Mouse (Mus musculus): ENCODE measurements at regions not wholly inside any gene's neighbourhood (a gene's known extent, or its start where the extent isn't known, plus 50 kb on each side); places are given as distances from the start of the nearest gene placed in this dataset.

- ATAC-seq (replicated peaks; ENCODE audit: poor library complexity, severe bottlenecking), result no peak
Measured at GRCm38 (mm10) chr9:116335561-116336478, 160.7 kb upstream of the Tgfbr2 start.

- no peak for ATAC-seq (replicated peaks; ENCODE audit: poor library complexity, severe bottlenecking)
Measured at GRCm38 (mm10) chr9:116333956-116334463, 158.8 kb upstream of the Tgfbr2 start.

- ATAC-seq (replicated peaks; ENCODE audit: poor library complexity, severe bottlenecking), result no peak
Measured at GRCm38 (mm10) chr9:116332485-116333118, 157.4 kb upstream of the Tgfbr2 start.

- ATAC-seq (replicated peaks; ENCODE audit: poor library complexity, severe bottlenecking), result no peak
Measured at GRCm38 (mm10) chr9:116331406-116331805, 156.2 kb upstream of the Tgfbr2 start.

GRCm38 (mm10) chr9:116330796-116331195, 155.6 kb upstream of the Tgfbr2 start:
- ATAC-seq (replicated peaks; ENCODE audit: poor library complexity, severe bottlenecking), result peak; percentile 56

- ATAC-seq (replicated peaks; ENCODE audit: poor library complexity, severe bottlenecking), result peak; percentile 58
Measured at GRCm38 (mm10) chr9:116329147-116329546, 154.0 kb upstream of the Tgfbr2 start.

- ATAC-seq (replicated peaks; ENCODE audit: poor library complexity, severe bottlenecking), result no peak
Measured at GRCm38 (mm10) chr9:116328201-116328600, 153.0 kb upstream of the Tgfbr2 start.

- ATAC-seq (replicated peaks; ENCODE audit: poor library complexity, severe bottlenecking), result no peak
Measured at GRCm38 (mm10) chr9:116327080-116327479, 151.9 kb upstream of the Tgfbr2 start.

- no peak for ATAC-seq (replicated peaks; ENCODE audit: poor library complexity, severe bottlenecking)
Measured at GRCm38 (mm10) chr9:116324971-116325370, 149.8 kb upstream of the Tgfbr2 start.

- ATAC-seq (replicated peaks; ENCODE audit: poor library complexity, severe bottlenecking), result no peak
Measured at GRCm38 (mm10) chr9:116323871-116324721, 148.9 kb upstream of the Tgfbr2 start.

GRCm38 (mm10) chr9:116321908-116322307, 146.7 kb upstream of the Tgfbr2 start:
- ATAC-seq (replicated peaks; ENCODE audit: poor library complexity, severe bottlenecking), result no peak

GRCm38 (mm10) chr9:116319421-116319820, 144.3 kb upstream of the Tgfbr2 start:
- no peak for ATAC-seq (replicated peaks; ENCODE audit: poor library complexity, severe bottlenecking)

GRCm38 (mm10) chr9:116316582-116317095, 141.5 kb upstream of the Tgfbr2 start:
- no peak for ATAC-seq (replicated peaks; ENCODE audit: poor library complexity, severe bottlenecking)

GRCm38 (mm10) chr9:116314803-116315202, 139.6 kb upstream of the Tgfbr2 start:
- peak; percentile 22; the same call in 1 of the 2 replicates for ATAC-seq (replicated peaks; ENCODE audit: poor library complexity, severe bottlenecking)

GRCm38 (mm10) chr9:116313932-116314790, 139.0 kb upstream of the Tgfbr2 start:
- ATAC-seq (replicated peaks; ENCODE audit: poor library complexity, severe bottlenecking), result no peak

GRCm38 (mm10) chr9:116311364-116311763, 136.2 kb upstream of the Tgfbr2 start:
- no peak for ATAC-seq (replicated peaks; ENCODE audit: poor library complexity, severe bottlenecking)

- ATAC-seq (replicated peaks; ENCODE audit: poor library complexity, severe bottlenecking), result no peak
Measured at GRCm38 (mm10) chr9:116301602-116302001, 126.4 kb upstream of the Tgfbr2 start.

GRCm38 (mm10) chr9:116298791-116299190, 123.6 kb upstream of the Tgfbr2 start:
- no peak for ATAC-seq (replicated peaks; ENCODE audit: poor library complexity, severe bottlenecking)

- ATAC-seq (replicated peaks; ENCODE audit: poor library complexity, severe bottlenecking), result no peak
Measured at GRCm38 (mm10) chr9:116296349-116296748, 121.2 kb upstream of the Tgfbr2 start.

All from granulocyte monocyte progenitor cell, adult 5-6 weeks (primary cell).